Mouse (Mus musculus) brain, embryonic 14.5 days (tissue): ENCODE data around the gene Fhl2.

Experiments
- CTCF ChIP-seq: fragments of 200-500 bp; IDR thresholded peaks from 2 replicates; pipeline ENCODE4 v1.5.1; 2012; ENCODE audit warnings: inconsistent platforms, mild to moderate bottlenecking, moderate library complexity, borderline replicate concordance; ENCODE audit not compliant: insufficient read depth, insufficient read length; ENCODE audit errors: extremely low read depth
- POLR2A ChIP-seq: fragments of 200-500 bp; IDR thresholded peaks from 2 replicates; pipeline ENCODE4 v1.6.1; 2012; ENCODE audit warnings: mild to moderate bottlenecking, inconsistent platforms, borderline replicate concordance; ENCODE audit not compliant: poor library complexity, insufficient read depth, insufficient read length, severe bottlenecking; ENCODE audit errors: extremely low read depth

GRCm38 (mm10) chr1:43211274-43211673 is 14.5 kb upstream of the Fhl2 start:
- TF ChIP-seq CTCF, result no peak
- TF ChIP-seq POLR2A, result no peak
